Mouse (Mus musculus) T-cell, adult 2 months (primary cell): ENCODE results near the gene Klk13.

Experiments used
- DNase-seq: peaks from one replicate; pipeline ENCODE4 v3.0.0; 2022; ENCODE audit warnings: low spot score

The Klk13 gene

DNA sequence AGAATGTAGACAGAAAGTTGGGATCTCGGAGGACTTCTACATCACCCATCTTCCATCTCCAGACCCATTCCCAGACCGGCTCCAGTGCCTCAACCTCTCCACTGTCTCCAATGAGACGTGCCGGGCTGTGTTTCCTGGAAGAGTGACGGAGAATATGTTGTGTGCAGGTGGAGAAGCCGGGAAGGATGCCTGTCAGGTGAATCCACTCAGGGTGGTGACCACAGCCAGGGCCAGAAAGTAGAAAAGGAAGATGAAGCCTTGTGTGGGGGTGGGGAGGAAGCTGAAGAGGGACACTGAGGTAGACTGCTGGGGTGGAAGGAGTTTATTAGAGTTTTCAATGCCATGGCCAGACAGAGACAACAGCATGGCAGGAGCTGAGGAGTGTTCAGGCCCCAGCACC, 59.5 kb downstream of the Klk13 start:
- no peak for DNase-seq

GRCm38 (mm10) chr7:43772901-43773300, 60.5 kb downstream of the Klk13 start:
- DNase-seq = no peak

DNA sequence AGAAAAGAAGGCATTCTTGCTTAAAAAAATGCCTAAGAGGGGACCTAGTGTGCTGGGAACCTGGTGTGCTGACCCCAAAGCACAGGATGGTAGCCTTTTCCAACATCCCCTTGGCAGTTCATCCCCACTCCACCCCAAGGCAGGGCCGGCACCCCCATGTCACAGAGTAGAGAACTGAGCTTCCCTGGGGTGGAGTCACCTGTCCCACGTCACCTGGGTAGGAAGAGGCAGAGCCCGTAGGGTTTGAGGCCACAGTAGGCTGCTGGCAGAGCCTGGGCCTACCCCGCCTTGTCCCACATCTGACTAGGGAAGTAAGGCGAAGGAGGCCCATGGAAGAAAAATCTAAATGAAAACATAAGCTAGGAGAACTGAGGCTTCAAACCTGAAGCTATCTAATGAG, 62.0 kb downstream of the Klk13 start, which contains the start of gene Klk11:
Gene Klk11 (plus strand): TSS at position 241 of the 400 bp plus-strand sequence.
- no peak for DNase-seq

DNA sequence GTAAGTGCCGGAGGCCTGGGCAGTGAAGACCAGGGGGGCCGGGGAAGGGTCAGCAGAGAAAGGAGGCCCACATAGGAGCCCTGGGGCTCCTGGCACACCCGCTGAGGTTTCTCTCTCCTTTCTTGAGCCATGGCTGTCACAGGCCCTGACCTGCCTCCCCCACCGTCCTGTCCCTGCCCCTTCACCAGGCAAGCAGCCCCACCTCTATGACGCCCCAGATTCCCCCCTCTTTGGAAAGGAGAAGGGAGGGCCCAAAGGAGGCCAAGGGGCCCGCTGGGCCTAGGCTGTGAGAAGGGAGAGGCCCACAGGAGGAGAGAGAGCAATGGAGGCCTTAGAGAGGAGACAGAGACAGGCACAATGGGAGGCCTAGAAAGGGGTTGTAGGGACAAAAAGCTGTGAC, 62.4 kb downstream of the Klk13 start:
- DNase-seq = no peak

- DNase-seq = no peak
Measured at GRCm38 (mm10) chr7:43775311-43776057, 63.1 kb downstream of the Klk13 start.

DNA sequence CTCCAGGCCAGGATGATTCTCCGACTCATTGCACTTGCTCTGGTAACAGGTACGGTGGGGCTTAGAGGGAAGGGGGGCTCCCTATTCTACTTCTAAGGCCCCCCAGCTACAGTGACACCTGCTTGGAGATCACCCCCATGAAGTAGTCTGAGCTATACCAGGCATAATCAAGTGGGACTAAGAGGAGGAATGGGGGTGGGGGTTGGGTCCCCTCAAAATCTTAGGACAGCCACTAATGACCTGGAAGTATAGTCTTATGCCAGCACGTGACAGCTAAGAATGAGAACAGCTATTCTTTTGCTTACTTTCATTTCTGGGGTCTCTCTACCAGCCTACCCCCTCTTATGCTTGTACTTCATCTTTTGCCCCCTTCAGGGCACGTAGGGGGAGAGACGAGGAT, 64.1 kb downstream of the Klk13 start:
- no peak for DNase-seq
